Mouse (Mus musculus) kidney, embryonic 15.5 days (tissue): ENCODE measurements around the gene Fdx1. TPM values are rescaled to one million over a fixed set of nuclear protein-coding genes. Genes with fewer than 3 reads are reported as not detected.
A peak's percentile ranks its signal among the peaks of the same experiment; 100 is the strongest.

Source experiments
- ATAC-seq: fragments of 200-750 bp; cut with Nextera tagmentation; replicated peaks from 2 replicates; pipeline ENCODE4 v1.8.0; 2017; ENCODE audit warnings: moderate TSS enrichment; ENCODE audit not compliant: low FRiP score
- H3K27ac ChIP-seq: fragments of 300-500 bp; sonication (generic); 2 replicates; pipeline ENCODE4 v1.5.1; 2015; ENCODE audit warnings: mild to moderate bottlenecking, inconsistent platforms
- H3K27me3 ChIP-seq: fragments of 300-500 bp; sonication (generic); 2 replicates; pipeline ENCODE4 v1.6.1; 2015; ENCODE audit warnings: inconsistent platforms
- H3K36me3 ChIP-seq: fragments of 300-500 bp; sonication (generic); 2 replicates; pipeline ENCODE4 v1.6.1; 2015; ENCODE audit warnings: inconsistent platforms
- H3K4me1 ChIP-seq: fragments of 300-500 bp; sonication (generic); 2 replicates; pipeline ENCODE4 v1.6.1; 2015; ENCODE audit warnings: inconsistent platforms
- H3K4me2 ChIP-seq: fragments of 300-500 bp; sonication (generic); 2 replicates; pipeline ENCODE4 v1.6.1; 2015; ENCODE audit warnings: moderate library complexity, mild to moderate bottlenecking, inconsistent platforms
- H3K4me3 ChIP-seq: fragments of 300-500 bp; sonication (generic); replicated peaks from 2 replicates; pipeline ENCODE4 v1.5.1; 2015; ENCODE audit warnings: mild to moderate bottlenecking, inconsistent platforms
- H3K9ac ChIP-seq: fragments of 300-500 bp; sonication (generic); 2 replicates; pipeline ENCODE4 v1.6.1; 2015; ENCODE audit warnings: mild to moderate bottlenecking, inconsistent platforms
- H3K9me3 ChIP-seq: fragments of 300-500 bp; sonication (generic); replicated peaks from 2 replicates; pipeline ENCODE4 v1.6.1; 2016; ENCODE audit warnings: inconsistent platforms
- WGBS: fragments of 180-500 bp; shearing (Covaris S2); methylation state at CpG from one replicate; pipeline ENCODE4 v1.1.7; 2015; ENCODE audit warnings: mixed read lengths; 5-methylcytosine and 5-hydroxymethylcytosine counted together
- polyA plus RNA-seq: library from polyadenylated mRNA; unstranded; fragments of >200 nt; fragmentation: Nextera tagmentation; extraction: Ambion mirVana; gene quantifications from 2 replicates; pipeline ENCODE4 v1.2.1, GENCODE M21; 2015

The Fdx1 gene
- 105 and 129 TPM in 2 replicates for polyA plus RNA-seq

- Histone ChIP-seq H3K36me3 (no peaks in the 10 kb centered on the region), H3K4me2 (peak within 1 kb of the TSS; percentile 68), H3K9me3 (0 out of 2 replicates have a peak, but pooled peaks cover 3% of the 10 kb centered on the region), H3K4me3 (peak within 1 kb of the TSS; percentile 80), H3K9ac (peak within 1 kb of the TSS; percentile 74), H3K27me3 (no peaks in the 10 kb centered on the region), H3K27ac (peak within 1 kb of the TSS; percentile 89), H3K4me1 (peaks cover 15% of the 10 kb centered on the region)
- WGBS: under 1% methylated on average over 81 of the region's 81 CpGs
- ATAC-seq: peak; percentile 98
Observed at GRCm38 (mm10) chr9:51962975-51963701, at the start of gene Fdx1. Fdx1 (minus strand) TSS chr9:51963556.

GRCm38 (mm10) chr9:52012781-52013436 is 49.6 kb upstream of the Fdx1 start:
- H3K27ac ChIP-seq: no peak overlapping the region
- ATAC-seq: no peak
- H3K4me2 ChIP-seq: no peak overlapping the region
- no peaks in the 10 kb centered on the region for H3K27me3 ChIP-seq
- no peaks in the 10 kb centered on the region for H3K9me3 ChIP-seq
- no peaks in the 10 kb centered on the region for H3K4me1 ChIP-seq
- no peaks in the 10 kb centered on the region for H3K36me3 ChIP-seq
- no peak overlapping the region for H3K9ac ChIP-seq
- no peak overlapping the region for H3K4me3 ChIP-seq
- WGBS: 81% methylated on average over 5 of the region's 5 CpGs

- 97% methylated on average over 1 of the region's 1 CpGs for WGBS
- H3K4me1 ChIP-seq: no peaks in the 10 kb centered on the region
- H3K9me3 ChIP-seq: no peaks in the 10 kb centered on the region
Observed at GRCm38 (mm10) chr9:52012311-52012710, 49.0 kb upstream of the Fdx1 start.

GRCm38 (mm10) chr9:52008511-52008910 is 45.2 kb upstream of the Fdx1 start:
- ATAC-seq: no peak
- Histone ChIP-seq H3K4me2 (no peak overlapping the region), H3K4me1 (0 out of 2 replicates have a peak, but pooled peaks cover 2% of the 10 kb centered on the region), H3K9ac (no peak overlapping the region), H3K27ac (no peak overlapping the region), H3K4me3 (no peak overlapping the region), H3K36me3 (no peaks in the 10 kb centered on the region), H3K27me3 (no peaks in the 10 kb centered on the region), H3K9me3 (no peaks in the 10 kb centered on the region)
- 80% methylated on average over 1 of the region's 1 CpGs for WGBS

More at GRCm38 (mm10) chr9:52012311-52012710, 49.0 kb upstream of the Fdx1 start:
- Histone ChIP-seq H3K9ac (no peak overlapping the region), H3K4me3 (no peak overlapping the region), H3K27me3 (no peaks in the 10 kb centered on the region), H3K36me3 (no peaks in the 10 kb centered on the region), H3K27ac (no peak overlapping the region), H3K4me2 (no peak overlapping the region)
- ATAC-seq: no peak

- Histone ChIP-seq H3K4me2 (no peak overlapping the region), H3K27me3 (no peaks in the 10 kb centered on the region), H3K9me3 (no peaks in the 10 kb centered on the region), H3K9ac (no peak overlapping the region), H3K36me3 (no peaks in the 10 kb centered on the region), H3K4me3 (no peak overlapping the region), H3K4me1 (0 out of 2 replicates have a peak, but pooled peaks cover 2% of the 10 kb centered on the region), H3K27ac (no peak overlapping the region)
- no peak for ATAC-seq
- WGBS: 51% methylated on average over 2 of the region's 2 CpGs
Observed at GRCm38 (mm10) chr9:52007341-52007740, 44.0 kb upstream of the Fdx1 start.

GRCm38 (mm10) chr9:52003501-52003900 is 40.1 kb upstream of the Fdx1 start:
- H3K4me1 ChIP-seq: 0 out of 2 replicates have a peak, but pooled peaks cover 2% of the 10 kb centered on the region
- no peaks in the 10 kb centered on the region for H3K27me3 ChIP-seq
- peaks cover 5% of the 10 kb centered on the region; the same call in 1 of the 2 replicates for H3K9me3 ChIP-seq
- H3K4me3 ChIP-seq: no peak overlapping the region
- H3K4me2 ChIP-seq: no peak overlapping the region
- H3K9ac ChIP-seq: no peak overlapping the region
- ATAC-seq: no peak; the same call in 1 of the 2 replicates
- no peak overlapping the region for H3K27ac ChIP-seq
- no peaks in the 10 kb centered on the region for H3K36me3 ChIP-seq
- 30% methylated on average over 4 of the region's 4 CpGs for WGBS

- Histone ChIP-seq H3K27me3 (no peaks in the 10 kb centered on the region), H3K4me3 (no peak overlapping the region), H3K9ac (no peak overlapping the region), H3K9me3 (peaks cover 5% of the 10 kb centered on the region; the same call in 1 of the 2 replicates), H3K36me3 (no peaks in the 10 kb centered on the region), H3K4me2 (no peak overlapping the region), H3K27ac (no peak overlapping the region), H3K4me1 (peaks cover 7% of the 10 kb centered on the region; the same call in 1 of the 2 replicates)
- no peak for ATAC-seq
- 75% methylated on average over 5 of the region's 5 CpGs for WGBS
Observed at GRCm38 (mm10) chr9:51995331-51996099, 32.2 kb upstream of the Fdx1 start.

- no peak overlapping the region for H3K27ac ChIP-seq
- WGBS: 81% methylated on average over 5 of the region's 5 CpGs
- no peak for ATAC-seq
Observed at GRCm38 (mm10) chr9:51994636-51995260, 31.4 kb upstream of the Fdx1 start.

GRCm38 (mm10) chr9:51993486-51994275 is 30.3 kb upstream of the Fdx1 start:
- H3K9ac ChIP-seq: no peak overlapping the region
- H3K27me3 ChIP-seq: no peaks in the 10 kb centered on the region
- H3K4me1 ChIP-seq: peaks cover 7% of the 10 kb centered on the region; the same call in 1 of the 2 replicates
- H3K9me3 ChIP-seq: peaks cover 2% of the 10 kb centered on the region; the same call in 1 of the 2 replicates
- H3K4me3 ChIP-seq: no peak overlapping the region
- no peak overlapping the region for H3K27ac ChIP-seq
- no peaks in the 10 kb centered on the region for H3K36me3 ChIP-seq
- WGBS: 76% methylated on average over 4 of the region's 4 CpGs
- no peak for ATAC-seq
- H3K4me2 ChIP-seq: no peak overlapping the region

More at GRCm38 (mm10) chr9:51994636-51995260, 31.4 kb upstream of the Fdx1 start:
- H3K9ac ChIP-seq: no peak overlapping the region
- H3K27me3 ChIP-seq: no peaks in the 10 kb centered on the region
- H3K36me3 ChIP-seq: no peaks in the 10 kb centered on the region
- H3K4me1 ChIP-seq: peaks cover 7% of the 10 kb centered on the region; the same call in 1 of the 2 replicates
- no peak overlapping the region for H3K4me3 ChIP-seq
- H3K9me3 ChIP-seq: peaks cover 5% of the 10 kb centered on the region; the same call in 1 of the 2 replicates
- no peak overlapping the region for H3K4me2 ChIP-seq

- no peak overlapping the region for H3K4me3 ChIP-seq
- H3K36me3 ChIP-seq: no peaks in the 10 kb centered on the region
- H3K9ac ChIP-seq: no peak overlapping the region
- WGBS: 27% methylated on average over 2 of the region's 2 CpGs
- no peaks in the 10 kb centered on the region for H3K27me3 ChIP-seq
- ATAC-seq: 0 out of 2 replicates have a peak, but pooled peaks have one; percentile 40
- no peak overlapping the region for H3K4me2 ChIP-seq
- no peaks in the 10 kb centered on the region for H3K9me3 ChIP-seq
- H3K4me1 ChIP-seq: peaks cover 7% of the 10 kb centered on the region; the same call in 1 of the 2 replicates
- H3K27ac ChIP-seq: no peak overlapping the region
Observed at GRCm38 (mm10) chr9:51991241-51991876, 28.0 kb upstream of the Fdx1 start.
